Mouse (Mus musculus) thymus, adult 2 months (tissue): ENCODE data around the gene Epha1. TPM values are rescaled to one million over a fixed set of nuclear protein-coding genes. Genes with fewer than 3 reads are reported as not detected.

Source experiments
- DNase-seq: peaks from one replicate; pipeline ENCODE4 v3.0.0; 2021
- H3K27ac ChIP-seq: fragments of 200-500 bp; 2 replicates; pipeline ENCODE4 v1.5.1; 2012; ENCODE audit warnings: low read length, control low read depth; ENCODE audit not compliant: control insufficient read depth, insufficient read depth
- H3K27me3 ChIP-seq: fragments of 200-500 bp; 2 replicates; pipeline ENCODE4 v1.6.1; 2012; ENCODE audit warnings: mild to moderate bottlenecking, low read length, moderate library complexity, mixed read lengths; ENCODE audit not compliant: control insufficient read depth, insufficient read depth
- H3K36me3 ChIP-seq: fragments of 200-500 bp; 2 replicates; pipeline ENCODE4 v1.6.1; 2012; ENCODE audit warnings: mild to moderate bottlenecking, low read length, moderate library complexity; ENCODE audit not compliant: control insufficient read depth, insufficient read depth
- H3K4me1 ChIP-seq: fragments of 200-500 bp; replicated peaks from 2 replicates; pipeline ENCODE4 v1.6.1; 2012; ENCODE audit warnings: low read length; ENCODE audit not compliant: control insufficient read depth, insufficient read depth
- H3K4me3 ChIP-seq: fragments of 200-500 bp; 2 replicates; pipeline ENCODE4 v1.5.1; 2012; ENCODE audit warnings: mild to moderate bottlenecking, low read length, control low read depth, moderate library complexity; ENCODE audit not compliant: control insufficient read depth, insufficient read depth
- CTCF ChIP-seq: fragments of 200-500 bp; IDR thresholded peaks from 2 replicates; pipeline ENCODE4 v1.5.1; 2012; ENCODE audit warnings: mild to moderate bottlenecking, control low read depth, low read length, moderate library complexity, borderline replicate concordance; ENCODE audit not compliant: control insufficient read depth, poor library complexity, insufficient read depth; ENCODE audit errors: extremely low read depth
- POLR2A ChIP-seq: fragments of 200-500 bp; IDR thresholded peaks from 2 replicates; pipeline ENCODE4 v1.6.1; 2012; ENCODE audit warnings: mild to moderate bottlenecking, low read length, control low read depth, moderate library complexity; ENCODE audit not compliant: control insufficient read depth, poor library complexity, insufficient read depth; ENCODE audit errors: extremely low read depth
- WGBS: fragments of 180-500 bp; shearing (Covaris S2); methylation state at CpG from one replicate; pipeline ENCODE4 v1.1.7; 2018; 5-methylcytosine and 5-hydroxymethylcytosine counted together
- polyA plus RNA-seq: library from polyadenylated mRNA; depleted of rRNA; stranded (reverse); fragments of >200 nt; gene quantifications from 2 replicates; pipeline ENCODE4 v1.2.3, GENCODE M21; 2012

Gene Epha1
- polyA plus RNA-seq, 1 experiment, result 4.7 TPM

DNA sequence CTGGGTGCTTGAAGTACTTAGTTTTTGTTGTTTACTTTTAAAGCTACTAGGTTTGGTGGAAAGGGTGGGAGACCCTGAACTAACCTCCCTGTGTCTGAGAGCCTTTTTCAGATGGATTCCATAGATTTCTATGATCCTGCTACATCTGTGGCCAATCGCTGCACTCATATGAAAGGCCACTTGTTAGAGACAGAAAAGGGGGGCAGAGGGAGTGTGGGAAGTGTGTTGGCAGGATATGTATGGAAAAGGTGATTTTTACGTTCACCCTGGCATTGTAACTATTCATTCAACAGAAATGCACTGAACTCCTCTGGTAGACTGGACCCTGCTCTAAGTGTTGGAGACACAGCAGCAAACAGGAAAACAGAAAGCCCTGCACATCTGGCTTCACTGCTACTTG, 8.2 kb upstream of the Epha1 start:
- Histone ChIP-seq H3K27ac (no peak overlapping the region; the same call in 1 of the 2 replicates), H3K4me1 (peaks cover 15% of the 10 kb centered on the region), H3K36me3 (no peaks in the 10 kb centered on the region), H3K27me3 (no peaks in the 10 kb centered on the region), H3K4me3 (no peak overlapping the region)
- DNase-seq, result no peak
- TF ChIP-seq POLR2A, result no peak
- no peak for TF ChIP-seq CTCF
- 89% methylated on average over 2 of the region's 2 CpGs for WGBS

DNA sequence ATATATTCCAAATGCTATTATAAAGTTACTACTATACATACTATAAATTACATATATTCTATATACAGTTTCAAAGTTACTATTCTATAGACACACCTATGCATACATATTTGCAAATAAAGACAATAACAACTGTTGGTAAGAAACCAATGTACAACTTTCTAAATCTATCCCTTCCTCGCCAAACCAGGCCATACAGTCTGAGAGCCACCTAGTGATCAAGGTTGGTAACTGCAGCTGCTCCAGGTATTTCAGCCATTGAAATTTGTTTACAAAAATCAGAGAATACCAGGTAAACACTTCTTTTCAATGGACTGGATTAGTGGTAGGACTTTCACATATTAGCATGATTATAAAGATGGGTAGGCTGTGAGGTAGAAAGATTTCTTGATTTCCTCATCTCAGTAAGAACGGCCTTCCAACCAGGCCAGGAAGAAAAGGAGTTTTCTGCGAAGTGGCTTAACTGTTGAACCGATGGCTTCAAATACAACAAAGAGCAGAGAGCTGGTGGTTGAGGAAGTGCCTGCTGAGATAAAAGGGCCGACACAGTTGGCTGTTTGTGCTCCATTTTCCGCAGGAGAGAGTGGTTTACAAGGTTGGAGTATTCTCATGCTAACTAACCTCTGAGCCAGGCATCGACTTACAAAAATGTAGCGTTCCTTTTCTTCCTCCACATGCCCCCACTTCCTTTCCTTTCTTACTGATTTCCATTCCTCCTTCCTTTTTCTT, 7.5 kb upstream of the Epha1 start:
- no peaks in the 10 kb centered on the region for H3K36me3 ChIP-seq
- H3K27me3 ChIP-seq, result no peaks in the 10 kb centered on the region
- 14% methylated on average over 8 of the region's 8 CpGs for WGBS
- no peak overlapping the region for H3K4me3 ChIP-seq
- DNase-seq, result peak; percentile 53
- TF ChIP-seq CTCF (no peak), POLR2A (no peak)
- peak overlapping the region; percentile 82; the same call in 1 of the 2 replicates for H3K27ac ChIP-seq
- peaks cover 13% of the 10 kb centered on the region for H3K4me1 ChIP-seq

DNA sequence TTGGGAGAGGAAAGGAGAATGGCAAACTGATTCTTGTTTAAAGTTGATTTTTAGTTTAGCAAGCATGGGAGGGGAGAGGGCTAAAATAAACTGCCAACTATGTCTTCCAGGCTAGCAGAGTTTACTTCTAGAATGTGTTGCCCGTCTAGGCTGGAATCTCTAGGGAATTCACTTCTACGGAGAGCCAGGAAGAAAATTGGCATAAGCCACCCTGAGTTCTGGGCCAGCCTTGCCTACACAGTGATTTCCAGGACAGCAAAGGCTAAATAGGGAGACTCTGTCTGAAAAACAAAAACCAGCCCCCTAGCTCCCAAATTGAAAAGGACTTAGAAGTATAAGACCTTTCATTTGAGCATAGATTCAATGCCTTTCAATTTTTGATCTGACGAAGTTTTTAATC, 6.5 kb upstream of the Epha1 start:
- H3K4me3 ChIP-seq, result no peak overlapping the region
- H3K27ac ChIP-seq, result no peak overlapping the region
- WGBS, result 97% methylated on average over 3 of the region's 3 CpGs
- peaks cover 10% of the 10 kb centered on the region for H3K4me1 ChIP-seq
- no peaks in the 10 kb centered on the region for H3K36me3 ChIP-seq
- TF ChIP-seq CTCF (no peak), POLR2A (no peak)
- no peak for DNase-seq
- no peaks in the 10 kb centered on the region for H3K27me3 ChIP-seq

DNA sequence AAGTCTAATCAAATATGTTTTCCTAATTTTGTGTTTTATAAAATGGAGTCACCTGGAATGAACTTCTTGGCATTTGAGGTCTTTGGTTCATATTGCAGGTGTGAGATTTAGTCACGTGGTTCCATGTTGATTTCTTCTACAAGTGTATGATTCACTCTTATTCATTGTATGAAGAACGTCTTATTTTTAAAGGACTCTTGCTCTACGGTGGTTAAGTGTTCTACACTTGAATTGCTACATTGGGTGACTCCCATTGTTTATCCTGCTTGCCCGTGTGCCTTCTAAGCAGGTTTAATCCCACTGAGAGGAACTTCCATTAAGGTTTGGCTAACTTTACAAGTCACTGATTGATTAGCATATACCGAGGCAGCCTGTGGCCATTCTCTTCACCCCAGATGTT, 4.2 kb upstream of the Epha1 start:
- no peak for DNase-seq
- no peak overlapping the region for H3K27ac ChIP-seq
- TF ChIP-seq POLR2A (no peak), CTCF (no peak)
- 91% methylated on average over 5 of the region's 5 CpGs for WGBS
- no peaks in the 10 kb centered on the region for H3K27me3 ChIP-seq
- H3K4me3 ChIP-seq, result no peak overlapping the region
- no peaks in the 10 kb centered on the region for H3K36me3 ChIP-seq
- peaks cover 14% of the 10 kb centered on the region for H3K4me1 ChIP-seq

DNA sequence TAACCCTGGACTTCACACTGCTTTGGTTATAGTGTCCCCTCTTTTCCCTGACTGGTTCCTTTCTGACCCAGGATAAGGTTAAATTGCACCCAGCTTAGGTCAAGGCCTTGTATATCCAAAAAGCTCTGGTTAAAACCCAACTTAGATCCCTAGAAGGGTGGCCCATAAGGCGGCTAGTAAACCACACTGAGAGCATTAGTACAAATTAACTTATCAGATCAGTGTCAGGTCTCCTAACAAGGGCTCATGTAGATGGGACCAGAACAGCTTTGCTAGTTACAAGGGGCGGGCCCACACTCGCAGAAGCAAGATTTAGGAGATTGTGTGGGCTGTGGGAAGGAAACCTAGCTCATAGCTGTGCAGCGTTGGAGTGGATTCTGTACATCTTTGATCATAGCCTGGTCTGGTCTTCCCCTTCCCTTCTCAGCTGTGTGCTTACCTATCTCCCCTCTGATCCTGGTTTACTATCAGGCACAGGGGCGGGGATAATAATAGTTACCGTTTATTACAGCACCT, 3.5 kb upstream of the Epha1 start:
- peaks cover 10% of the 10 kb centered on the region for H3K4me1 ChIP-seq
- H3K4me3 ChIP-seq, result no peak overlapping the region
- no peak overlapping the region for H3K27ac ChIP-seq
- WGBS, result 57% methylated on average over 6 of the region's 6 CpGs
- no peaks in the 10 kb centered on the region for H3K36me3 ChIP-seq
- TF ChIP-seq CTCF (no peak), POLR2A (no peak)
- H3K27me3 ChIP-seq, result no peaks in the 10 kb centered on the region
- no peak for DNase-seq

DNA sequence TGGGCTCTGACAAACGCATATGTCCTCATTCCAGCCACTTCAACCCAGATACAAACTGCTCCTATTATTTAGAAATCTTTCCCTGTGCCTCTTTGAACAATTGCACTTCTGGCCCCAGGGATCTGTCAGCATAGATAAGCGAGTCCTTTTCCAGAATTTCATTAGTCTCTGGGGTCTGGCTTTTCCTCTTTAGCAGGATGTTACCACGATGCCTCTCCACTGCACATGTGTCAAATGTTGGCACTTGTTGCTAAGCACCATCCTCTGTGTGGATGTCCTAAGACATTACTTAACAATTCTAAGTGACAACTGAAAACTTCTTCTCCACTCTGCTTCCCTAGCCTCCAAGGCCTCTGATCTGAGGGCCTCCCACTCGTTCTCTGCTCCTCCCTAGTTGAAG, 2.9 kb upstream of the Epha1 start:
- TF ChIP-seq POLR2A, result no peak
- no peak for DNase-seq
- Histone ChIP-seq H3K27me3 (no peaks in the 10 kb centered on the region), H3K4me1 (peaks cover 8% of the 10 kb centered on the region), H3K27ac (no peak overlapping the region), H3K36me3 (no peaks in the 10 kb centered on the region), H3K4me3 (no peak overlapping the region)
- 56% methylated on average over 4 of the region's 4 CpGs for WGBS
